Mouse (Mus musculus) G1E (cell line): ENCODE data around the gene Gm10570. TPM values are rescaled to one million over a fixed set of nuclear protein-coding genes. Genes with fewer than 3 reads are reported as not detected.

Experiments
- ATAC-seq: 2 replicates; pipeline ENCODE4 v1.8.0; 2016; ENCODE audit warnings: mild to moderate bottlenecking; ENCODE audit not compliant: insufficient number of reproducible peaks, poor library complexity, low FRiP score, severe bottlenecking; ENCODE audit errors: extremely low read depth
- DNase-seq: peaks from one replicate; pipeline ENCODE4 v3.0.0; 2012; ENCODE audit warnings: low spot score
- H3K27me3 ChIP-seq: 2 replicates; pipeline ENCODE4 v1.6.1; 2012; ENCODE audit warnings: mild to moderate bottlenecking, low read length, inconsistent platforms; ENCODE audit not compliant: insufficient read depth
- H3K36me3 ChIP-seq: replicated peaks from 2 replicates; pipeline ENCODE3; 2012; ENCODE audit warnings: mild to moderate bottlenecking, inconsistent platforms
- H3K4me1 ChIP-seq: 2 replicates; pipeline ENCODE4 v1.6.1; 2012; ENCODE audit warnings: low read depth, low read length, inconsistent platforms, mixed read lengths; ENCODE audit not compliant: insufficient read depth
- H3K4me3 ChIP-seq: 2 replicates; pipeline ENCODE4 v1.5.1; 2012; ENCODE audit warnings: low read depth, mild to moderate bottlenecking, inconsistent platforms, low read length, moderate library complexity, mixed read lengths
- H3K9me3 ChIP-seq: replicated peaks from 2 replicates; pipeline ENCODE4 v1.6.1; 2012; ENCODE audit warnings: inconsistent platforms
- CTCF ChIP-seq: IDR thresholded peaks from 2 replicates; pipeline ENCODE4 v1.5.1; 2012; ENCODE audit warnings: low read depth, low read length, inconsistent platforms, mixed read lengths
- GATA1 ChIP-seq: IDR thresholded peaks from 2 replicates; pipeline ENCODE4 v1.6.1; 2012; ENCODE audit warnings: borderline replicate concordance, low read length, inconsistent platforms, mixed read lengths
- GATA2 ChIP-seq: IDR thresholded peaks from 2 replicates; pipeline ENCODE4 v1.6.1; 2012; ENCODE audit warnings: low read depth, low read length, inconsistent platforms, borderline replicate concordance
- POLR2AphosphoS5 ChIP-seq: IDR thresholded peaks from 2 replicates; pipeline ENCODE4 v1.6.1; 2012; ENCODE audit warnings: low read depth, low read length, inconsistent platforms; ENCODE audit not compliant: insufficient replicate concordance
- TAL1 ChIP-seq: conservative IDR thresholded peaks from 2 replicates; pipeline ENCODE4 v1.6.1; 2012; ENCODE audit warnings: low read depth, low read length, inconsistent platforms, mixed read lengths
- polyA plus RNA-seq: library from polyadenylated mRNA; stranded (reverse); fragments of >175 nt; gene quantifications from 2 replicates; pipeline ENCODE4 v1.2.3, GENCODE M21; 2012
- total RNA-seq, 2 experiments: library from RNA; stranded (forward) in 1 of 2; stranded (reverse) in 1 of 2; fragments of 200-1000 nt in 1 of 2; fragments of >200 nt in 1 of 2; fragmentation: Nextera tagmentation in 1 of 2; gene quantifications; 2 replicates each; pipeline ENCODE4 v1.2.3; 2014 to 2017

Gm10570 gene
- total and polyA plus RNA-seq, 3 experiments = not detected

DNA sequence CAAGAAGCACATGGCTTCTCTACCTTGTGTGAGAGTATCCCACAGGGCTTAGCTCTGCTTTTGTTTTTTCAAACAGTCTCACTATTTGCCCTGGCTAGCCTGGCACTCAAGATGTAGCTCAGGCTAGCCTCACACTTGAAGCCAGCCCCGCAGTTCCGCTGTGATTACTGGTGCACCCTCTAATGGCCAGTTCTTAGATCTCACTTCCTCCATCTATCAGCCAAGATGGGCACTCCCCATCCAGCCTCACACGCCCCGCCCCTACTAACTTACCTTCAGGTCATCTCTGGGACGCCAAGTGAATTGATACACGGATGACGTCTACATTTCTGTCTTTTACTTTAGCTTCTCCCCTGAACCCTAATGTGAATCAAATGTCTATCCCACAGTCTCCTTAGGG, 11.1 kb upstream of the Gm10570 start:
- H3K4me3 ChIP-seq = no peak overlapping the region
- peaks cover 95% of the 10 kb centered on the region for H3K36me3 ChIP-seq
- TF ChIP-seq POLR2AphosphoS5 = no peak
- TF ChIP-seq GATA2 = no peak
- no peak for TF ChIP-seq TAL1
- no peak for TF ChIP-seq GATA1
- TF ChIP-seq CTCF = no peak
- H3K4me1 ChIP-seq = peaks cover 31% of the 10 kb centered on the region
- no peak for ATAC-seq
- no peaks in the 10 kb centered on the region for H3K9me3 ChIP-seq
- DNase-seq = no peak
- no peaks in the 10 kb centered on the region for H3K27me3 ChIP-seq

- Histone ChIP-seq H3K4me1 (peaks cover 23% of the 10 kb centered on the region), H3K4me3 (no peak overlapping the region), H3K36me3 (peaks cover 94% of the 10 kb centered on the region), H3K9me3 (no peaks in the 10 kb centered on the region), H3K27me3 (no peaks in the 10 kb centered on the region)
- TF ChIP-seq GATA2 (no peak), GATA1 (no peak), TAL1 (no peak), POLR2AphosphoS5 (no peak), CTCF (no peak)
- ATAC-seq (no peak), DNase-seq (no peak)
Measured at GRCm38 (mm10) chr4:130318122-130318521, 9.6 kb upstream of the Gm10570 start.

GRCm38 (mm10) chr4:130316691-130317090, 8.2 kb upstream of the Gm10570 start:
- no peak for TF ChIP-seq GATA2
- TF ChIP-seq POLR2AphosphoS5 = no peak
- TF ChIP-seq GATA1 = no peak
- TF ChIP-seq TAL1 = no peak
- no peak for TF ChIP-seq CTCF
- peaks cover 10% of the 10 kb centered on the region for H3K4me1 ChIP-seq
- H3K27me3 ChIP-seq = no peaks in the 10 kb centered on the region
- H3K36me3 ChIP-seq = peaks cover 88% of the 10 kb centered on the region
- ATAC-seq (no peak), DNase-seq (no peak)
- no peaks in the 10 kb centered on the region for H3K9me3 ChIP-seq
- H3K4me3 ChIP-seq = no peak overlapping the region

GRCm38 (mm10) chr4:130315771-130316527, 7.5 kb upstream of the Gm10570 start:
- Histone ChIP-seq H3K36me3 (peaks cover 81% of the 10 kb centered on the region), H3K9me3 (no peaks in the 10 kb centered on the region), H3K27me3 (no peaks in the 10 kb centered on the region), H3K4me1 (peaks cover 5% of the 10 kb centered on the region), H3K4me3 (no peak overlapping the region)
- TF ChIP-seq POLR2AphosphoS5 (no peak), CTCF (no peak), GATA1 (no peak), TAL1 (no peak), GATA2 (no peak)
- ATAC-seq (no peak), DNase-seq (no peak)

- peaks cover 18% of the 10 kb centered on the region for H3K27me3 ChIP-seq
- no peaks in the 10 kb centered on the region for H3K9me3 ChIP-seq
- H3K4me1 ChIP-seq = no peaks in the 10 kb centered on the region; the same call in 1 of the 2 replicates
- DNase-seq = no peak
- peaks cover 58% of the 10 kb centered on the region for H3K36me3 ChIP-seq
- no peak for ATAC-seq
- TF ChIP-seq CTCF = no peak
- TF ChIP-seq POLR2AphosphoS5 = no peak
- no peak for TF ChIP-seq GATA2
- no peak for TF ChIP-seq GATA1
- no peak for TF ChIP-seq TAL1
- no peak overlapping the region for H3K4me3 ChIP-seq
Measured at GRCm38 (mm10) chr4:130313552-130313951, 5.1 kb upstream of the Gm10570 start.

GRCm38 (mm10) chr4:130312526-130312925, 4.1 kb upstream of the Gm10570 start:
- Histone ChIP-seq H3K36me3 (peaks cover 48% of the 10 kb centered on the region), H3K4me3 (no peak overlapping the region), H3K9me3 (no peaks in the 10 kb centered on the region), H3K4me1 (no peaks in the 10 kb centered on the region; the same call in 1 of the 2 replicates), H3K27me3 (peaks cover 28% of the 10 kb centered on the region)
- no peak for ATAC-seq
- no peak for DNase-seq
- no peak for TF ChIP-seq TAL1
- TF ChIP-seq GATA1 = no peak
- TF ChIP-seq POLR2AphosphoS5 = no peak
- TF ChIP-seq CTCF = no peak
